ENCODE assay signal across 14 mouse cellular contexts in genomic region chr9:119297696-119298095, GRCm38 (mm10).
"Had no signal": no experiment of that assay in that cellular context is flagged by ENCODE, and none has a peak within 500 bp of the region (broad histone marks: within the 10 kb centered on the region; RNA-seq: fewer than 3 reads in every experiment).

No protein-coding gene starts in this region.

- H3K27ac ChIP-seq: intestine, embryonic 15.5 days; kidney, postnatal 0 days; left cerebral cortex, adult 2 months; liver, embryonic 14.5 days had no signal

- H3K9me3 ChIP-seq: intestine, embryonic 15.5 days had no signal

- H3K27me3 ChIP-seq: intestine, embryonic 15.5 days had no signal

- H3K9ac ChIP-seq: intestine, embryonic 15.5 days; liver, embryonic 14.5 days had no signal

- DNase-seq: kidney, adult 8-10 months; kidney, postnatal 36 days; layer of hippocampus, postnatal 36 days; lung, adult 2 months; lung, postnatal 14 days; lung, postnatal 4 days; midbrain, embryonic 14.5 days; thymus, adult 18-20 months; thymus, postnatal 36 days had no signal

- H3K4me2 ChIP-seq: intestine, embryonic 15.5 days; midbrain, embryonic 11.5 days had no signal

- H3K4me3 ChIP-seq: intestine, embryonic 15.5 days; left cerebral cortex, adult 2 months had no signal
